Mouse (Mus musculus) right cerebral cortex, postnatal 36 days (tissue): Measurements from ENCODE around the gene Clasp2.

Source experiments
- DNase-seq, 2 experiments: peaks; one replicate each; pipeline ENCODE4 v3.0.0; 2022; ENCODE audit warnings: low spot score in 2 of 2, mixed read lengths in 1 of 2

The Clasp2 gene

DNA sequence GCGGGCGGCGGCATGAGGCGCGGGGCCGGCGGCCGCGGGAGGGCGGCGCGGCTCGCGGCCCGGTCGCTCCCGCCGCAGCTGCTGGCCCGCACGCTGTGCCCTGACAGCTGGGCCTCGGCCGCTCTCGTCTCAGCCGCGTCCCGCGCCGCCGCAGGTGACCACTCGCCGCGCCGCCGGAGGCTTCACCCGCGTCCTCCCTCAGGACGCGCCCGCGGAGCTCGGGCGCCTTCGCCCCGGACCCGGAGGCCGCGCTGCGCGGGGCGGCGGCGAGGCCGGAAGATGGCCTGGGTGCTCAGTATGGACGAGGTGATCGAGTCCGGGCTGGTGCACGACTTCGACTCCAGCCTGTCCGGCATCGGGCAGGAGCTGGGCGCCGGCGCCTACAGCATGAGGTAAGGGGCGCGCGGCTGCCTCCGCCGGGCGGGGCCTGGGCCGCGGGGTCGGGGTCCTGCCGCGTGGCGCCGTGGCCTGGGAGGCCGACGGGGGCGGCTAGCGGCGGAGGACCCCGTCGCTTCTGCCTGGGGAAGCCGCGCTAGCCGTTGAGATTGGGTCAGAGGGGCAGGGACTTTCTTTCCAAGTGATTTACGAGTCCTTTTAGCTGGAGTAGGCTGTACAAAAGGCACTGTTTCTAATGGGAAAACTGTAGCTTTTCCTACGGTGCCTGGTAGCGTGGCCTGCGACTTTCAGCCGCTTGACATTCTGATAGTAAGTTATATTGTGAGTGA is 190.3 kb downstream of the Clasp2 start:
- no peak for DNase-seq

DNA sequence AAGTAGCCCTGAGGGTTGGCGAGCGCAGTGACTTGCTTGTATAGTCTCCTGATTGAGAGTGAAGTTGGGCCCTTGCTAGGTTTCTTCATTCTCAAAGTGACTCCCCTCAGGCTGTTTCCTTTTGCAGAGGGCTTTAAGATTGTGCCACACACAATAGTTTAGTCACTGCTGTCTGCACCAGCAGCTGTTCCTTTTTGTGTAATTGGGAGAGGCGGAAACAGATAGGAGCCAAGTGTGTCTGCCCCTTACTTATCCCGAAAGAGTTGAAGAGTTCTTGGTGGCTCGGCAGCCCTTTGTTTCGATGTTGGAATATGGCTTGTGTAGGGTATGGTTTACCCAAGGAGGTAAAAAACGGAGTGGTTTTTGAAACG is 190.8 kb downstream of the Clasp2 start:
- DNase-seq: no peak

DNA sequence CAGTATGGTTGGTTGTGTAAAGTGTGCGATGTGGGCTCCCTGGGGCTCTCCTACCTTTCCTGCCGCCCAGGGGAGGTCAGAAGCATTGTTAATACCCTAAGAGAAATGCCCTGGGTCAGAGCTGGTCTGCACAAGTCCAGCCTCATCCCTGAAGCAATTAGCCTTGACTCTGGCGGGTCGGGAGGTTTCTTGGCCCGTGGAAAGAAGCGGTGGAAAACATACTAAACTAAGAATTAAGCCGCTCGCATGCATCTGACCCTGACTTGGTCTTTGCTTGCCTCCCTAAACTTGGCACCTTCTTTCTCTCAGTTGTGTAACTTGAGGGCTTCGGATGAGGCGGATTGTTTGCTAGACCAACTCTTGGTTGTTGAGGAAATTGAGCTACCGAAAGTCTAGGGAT is 191.2 kb downstream of the Clasp2 start:
- no peak for DNase-seq

DNA sequence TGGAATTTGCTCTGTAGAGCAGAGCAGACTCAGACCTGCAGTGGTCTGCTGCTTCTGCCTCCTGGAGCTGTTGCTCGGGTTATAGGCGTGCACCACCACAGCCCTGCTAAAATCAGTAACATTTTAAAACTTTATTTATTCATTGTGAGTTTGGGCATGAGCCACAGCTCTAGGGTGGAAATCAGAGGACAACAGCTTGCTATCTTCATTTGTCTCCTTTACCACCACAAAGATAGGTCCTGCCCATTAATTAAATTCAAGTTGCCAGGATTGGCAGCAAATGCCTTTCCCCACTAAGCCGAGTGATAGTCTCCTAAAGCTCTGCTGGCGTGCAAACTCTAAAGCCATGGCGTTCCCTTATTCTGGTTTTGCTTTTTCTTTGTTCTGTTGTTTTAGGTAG is 194.4 kb downstream of the Clasp2 start:
- DNase-seq: no peak

DNA sequence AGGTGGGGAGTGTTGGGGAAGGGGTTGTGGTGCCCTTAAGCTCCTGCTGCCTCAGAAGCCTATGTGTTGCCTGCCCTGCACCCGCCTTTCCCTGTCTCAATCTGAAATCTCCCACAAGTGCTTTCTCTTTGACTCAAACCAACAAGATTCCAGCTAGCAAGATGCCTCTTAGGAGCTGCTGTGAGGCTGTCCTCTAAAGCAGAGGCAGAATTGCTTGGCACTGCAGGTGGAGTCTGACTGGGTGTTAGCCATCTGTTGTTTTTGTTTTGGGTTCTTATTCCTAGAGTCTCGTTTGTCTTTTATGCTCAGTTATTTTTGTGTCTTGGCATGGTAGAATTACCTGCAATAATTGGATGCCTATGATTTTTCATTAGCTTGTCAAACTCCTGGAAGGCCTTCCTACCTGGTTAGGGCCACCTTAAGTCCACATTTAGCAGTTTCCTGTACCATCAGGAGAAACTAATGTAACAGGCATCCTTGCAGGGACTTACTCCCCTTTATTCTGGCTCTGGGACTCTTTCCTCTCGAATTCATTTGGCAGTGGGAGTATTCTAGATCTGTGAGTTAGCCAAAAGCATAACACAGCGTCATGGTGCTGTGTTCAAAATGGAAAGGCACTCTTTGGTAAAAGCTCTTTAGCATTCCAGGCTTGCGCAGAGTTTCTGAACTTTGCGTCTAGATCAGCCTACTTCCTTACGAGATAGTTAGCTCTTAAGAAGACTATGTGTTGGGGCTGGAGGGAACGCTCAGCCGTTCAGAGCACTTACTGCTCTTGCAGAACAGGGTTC is 198.0 kb downstream of the Clasp2 start:
- DNase-seq: no peak

DNA sequence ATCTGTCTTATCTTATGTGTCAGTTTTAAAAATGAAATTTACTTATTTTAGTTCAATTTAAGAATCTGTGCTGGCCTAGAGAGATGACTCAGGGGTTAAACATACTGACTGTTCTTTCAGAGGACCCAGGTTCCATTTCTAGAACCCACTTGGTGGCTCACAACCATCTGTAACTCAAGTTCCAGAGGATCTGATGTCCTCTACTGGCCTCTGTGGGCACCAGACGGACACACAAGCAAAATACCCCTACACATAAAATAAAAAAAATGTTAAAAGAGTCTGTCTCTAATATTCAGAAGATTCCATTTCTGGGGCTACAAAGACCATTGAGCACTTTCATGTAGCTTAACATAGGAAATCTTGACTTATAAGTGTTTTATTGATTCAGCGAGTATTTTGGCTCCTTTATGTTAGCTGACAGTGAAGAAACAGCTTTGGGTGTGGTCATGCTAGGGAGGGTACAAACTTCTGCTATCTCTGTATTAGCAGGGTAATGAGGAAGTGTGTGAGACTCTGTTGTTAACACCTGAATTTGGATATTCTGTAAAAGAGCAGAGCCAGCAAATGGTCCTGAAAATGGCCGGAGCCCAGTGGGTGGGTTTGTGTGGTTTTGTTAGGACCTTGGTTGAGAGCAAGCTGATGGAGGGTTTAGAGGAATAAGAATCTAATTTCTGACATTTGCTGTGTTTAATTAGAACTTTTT is 200.0 kb downstream of the Clasp2 start:
- DNase-seq: no peak

DNA sequence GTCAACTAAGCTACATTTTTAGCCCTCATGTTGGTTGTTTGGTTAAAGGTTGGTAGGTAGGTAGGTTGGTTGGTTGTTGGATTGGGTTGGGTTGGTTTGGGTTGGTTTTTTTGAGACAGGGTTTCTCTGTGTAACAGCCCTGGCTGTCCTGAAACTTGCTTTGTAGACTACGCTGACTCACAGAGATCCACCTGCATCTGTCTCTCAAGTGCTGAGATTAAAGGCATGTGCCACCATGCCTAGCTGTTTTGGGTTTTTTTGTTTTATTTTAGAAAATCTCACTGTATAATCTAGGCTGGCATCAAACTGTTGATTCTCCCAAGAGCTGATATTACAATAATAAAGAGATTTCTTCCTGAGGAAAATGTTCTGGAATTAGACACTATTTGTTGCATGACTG is 202.1 kb downstream of the Clasp2 start:
- DNase-seq: no peak

DNA sequence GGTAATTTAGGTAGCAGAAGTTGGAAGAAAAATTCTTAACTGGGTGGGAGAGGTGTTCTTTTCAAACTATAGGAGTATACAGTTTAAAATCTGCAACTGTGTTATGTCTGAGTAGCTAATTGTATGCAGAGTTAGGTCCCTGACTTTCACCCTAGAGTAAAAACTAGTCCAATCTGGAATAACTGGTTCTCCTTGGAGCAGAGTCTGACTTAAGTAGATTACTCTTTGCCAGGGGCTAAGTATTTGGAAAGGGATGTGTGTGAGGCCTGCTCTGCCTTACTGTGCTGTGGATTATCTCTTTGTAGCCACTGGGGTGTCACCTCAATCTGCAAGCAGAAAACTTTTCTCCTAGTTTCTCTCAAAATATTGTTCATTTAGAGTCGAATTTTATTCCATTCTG is 205.9 kb downstream of the Clasp2 start:
- no peak for DNase-seq

DNA sequence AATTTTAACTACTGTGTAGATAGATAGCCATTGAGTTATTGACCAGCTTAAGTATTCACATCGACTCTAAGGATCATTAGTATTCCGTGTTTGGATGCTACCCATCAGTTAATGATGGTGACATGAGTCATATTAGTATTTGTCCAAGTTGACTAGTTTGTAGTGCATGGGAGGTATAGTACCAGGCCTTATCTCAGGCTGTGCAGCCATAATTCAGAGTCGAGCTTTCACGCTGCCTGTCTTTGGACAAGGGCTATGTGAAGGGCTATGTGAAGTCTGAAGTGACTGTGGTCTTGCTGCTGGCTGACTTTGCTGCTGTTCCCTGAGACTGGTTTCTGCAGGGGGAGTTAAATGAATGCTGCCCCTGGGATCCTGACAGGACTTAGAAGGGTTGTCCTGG is 216.5 kb downstream of the Clasp2 start:
- DNase-seq: no peak

DNA sequence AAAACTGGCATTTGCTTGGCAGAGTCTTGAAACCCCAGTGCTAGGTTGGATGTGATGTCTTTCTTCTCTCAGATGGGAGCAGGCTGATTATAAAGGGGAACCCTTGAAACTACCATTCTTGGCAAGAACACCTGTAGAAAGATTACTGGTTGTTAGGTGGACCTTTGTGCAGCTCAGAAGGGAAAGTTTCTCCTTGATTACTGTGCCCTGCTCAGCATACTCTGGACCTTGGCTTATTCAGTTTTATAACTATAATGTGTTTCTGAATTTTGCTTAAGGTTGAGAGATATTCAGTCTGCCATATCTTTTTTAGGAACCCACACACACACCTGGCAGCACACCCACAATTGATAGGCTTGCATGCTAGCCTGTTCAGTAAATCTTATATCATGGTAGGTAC is 222.4 kb downstream of the Clasp2 start:
- DNase-seq: no peak

DNA sequence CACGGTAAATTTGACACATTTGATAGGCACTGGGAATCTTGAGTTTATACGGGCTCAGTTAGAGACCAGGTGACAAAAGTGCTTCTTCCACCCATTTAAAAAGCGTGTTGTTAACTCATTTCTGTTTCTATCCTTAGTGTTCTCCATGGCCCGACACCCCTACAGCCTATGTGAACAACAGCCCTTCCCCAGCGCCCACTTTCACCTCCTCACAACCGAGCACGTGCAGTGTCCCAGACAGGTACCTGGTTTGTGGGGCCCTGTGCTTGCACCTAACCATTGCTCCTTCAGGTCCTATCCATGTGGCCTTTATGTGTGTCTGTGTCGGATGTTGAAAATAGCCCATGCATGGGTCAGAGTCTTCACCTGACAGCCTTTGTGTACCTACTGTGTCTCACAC is 223.1 kb downstream of the Clasp2 start:
- no peak for DNase-seq

DNA sequence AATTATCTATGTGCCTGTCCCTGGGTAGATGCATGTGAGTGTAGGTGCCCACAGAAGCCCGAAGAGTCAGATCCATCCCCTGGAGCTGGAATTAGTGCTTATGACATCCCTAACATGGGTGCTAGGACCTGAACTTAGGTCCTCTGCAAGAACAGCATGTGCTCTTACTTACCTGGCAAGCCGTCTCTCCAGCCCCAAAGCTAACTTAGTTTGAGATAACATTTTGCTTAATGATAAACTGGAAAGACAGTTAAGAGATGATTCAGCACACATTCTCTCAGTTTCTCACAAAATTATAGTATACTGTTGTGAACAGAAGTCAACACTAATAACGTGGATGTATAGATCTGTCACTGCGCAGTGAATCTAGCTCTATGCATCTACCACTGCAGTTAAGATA is 225.6 kb downstream of the Clasp2 start:
- no peak for DNase-seq

DNA sequence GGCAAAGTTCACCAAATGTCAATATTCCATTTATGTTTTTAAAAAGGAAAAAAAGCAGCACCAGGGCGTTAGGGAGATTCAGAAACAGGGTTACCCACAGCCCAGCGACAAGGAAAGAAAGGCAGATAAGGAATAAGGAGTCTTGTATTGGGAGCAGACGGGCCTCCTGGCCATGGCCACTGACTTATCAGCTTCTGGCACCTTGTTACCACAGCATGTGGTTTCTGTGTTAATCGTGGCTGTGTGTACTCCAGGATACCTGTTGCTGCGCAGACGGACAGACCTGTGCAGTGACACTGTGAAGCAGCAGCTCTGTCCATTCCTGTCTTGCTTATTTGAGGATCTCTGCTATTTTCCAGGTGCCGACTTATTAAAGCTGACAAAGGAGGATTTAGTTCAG is 227.7 kb downstream of the Clasp2 start:
- no peak for DNase-seq
